Mouse (Mus musculus): ENCODE measurements around the gene Pdzph1. TPM values are rescaled to one million over a fixed set of nuclear protein-coding genes. Genes with fewer than 3 reads are reported as not detected.

The Pdzph1 gene
- polyA plus RNA-seq, 1 experiment from 2014 or later = 37.7 TPM

- no peaks in the 10 kb centered on the region for H3K9me3 ChIP-seq (ENCODE audit: control insufficient read depth, low read length)
- H3K27ac ChIP-seq (ENCODE audit: low read depth, low read length) = no peak overlapping the region
- no peak overlapping the region for H3K4me3 ChIP-seq (ENCODE audit: low read depth, low read length)
- H3K27me3 ChIP-seq (ENCODE audit: control insufficient read depth, insufficient read depth, low read length) = no peaks in the 10 kb centered on the region
- no peak for DNase-seq (ENCODE audit: low spot score, missing footprints)
- 79% methylated on average over 13 of the region's 13 CpGs for WGBS
- H3K4me2 ChIP-seq = no peak overlapping the region
- H3K4me1 ChIP-seq (ENCODE audit: control insufficient read depth, insufficient read depth, low read length) = 0 out of 2 replicates have a peak, but pooled peaks cover 2% of the 10 kb centered on the region
- H3K9ac ChIP-seq (ENCODE audit: low read length) = no peak overlapping the region
- H3K36me3 ChIP-seq (ENCODE audit: control insufficient read depth, insufficient read depth, low read length) = no peaks in the 10 kb centered on the region
- ATAC-seq (ENCODE audit: low FRiP score) = no peak
These were observed 20.6 kb upstream of the Pdzph1 start for GRCm38 (mm10) chr17:59011546-59012307.

- ATAC-seq (ENCODE audit: low FRiP score) = peak; percentile 54; the same call in 1 of the 2 replicates
- Histone ChIP-seq H3K27me3 (ENCODE audit: control insufficient read depth, insufficient read depth, low read length) (no peaks in the 10 kb centered on the region), H3K4me1 (ENCODE audit: control insufficient read depth, insufficient read depth, low read length) (no peaks in the 10 kb centered on the region), H3K9ac (ENCODE audit: low read length) (no peak overlapping the region), H3K9me3 (ENCODE audit: control insufficient read depth, low read length) (no peaks in the 10 kb centered on the region), H3K4me2 (no peak overlapping the region), H3K27ac (ENCODE audit: low read depth, low read length) (no peak overlapping the region), H3K36me3 (ENCODE audit: control insufficient read depth, insufficient read depth, low read length) (no peaks in the 10 kb centered on the region), H3K4me3 (ENCODE audit: low read depth, low read length) (no peak overlapping the region)
- peak; percentile 75 for DNase-seq (ENCODE audit: low spot score, missing footprints)
- WGBS = 61% methylated on average over 5 of the region's 5 CpGs
These were observed 17.9 kb downstream of the Pdzph1 start for GRCm38 (mm10) chr17:58973237-58973636.

GRCm38 (mm10) chr17:58959905-58960304 is 31.3 kb downstream of the Pdzph1 start:
- Histone ChIP-seq H3K9me3 (ENCODE audit: control insufficient read depth, low read length) (no peaks in the 10 kb centered on the region), H3K4me2 (no peak overlapping the region), H3K27me3 (ENCODE audit: control insufficient read depth, insufficient read depth, low read length) (no peaks in the 10 kb centered on the region), H3K36me3 (ENCODE audit: control insufficient read depth, insufficient read depth, low read length) (no peaks in the 10 kb centered on the region), H3K27ac (ENCODE audit: low read depth, low read length) (no peak overlapping the region), H3K4me3 (ENCODE audit: low read depth, low read length) (no peak overlapping the region), H3K4me1 (ENCODE audit: control insufficient read depth, insufficient read depth, low read length) (no peaks in the 10 kb centered on the region), H3K9ac (ENCODE audit: low read length) (no peak overlapping the region)
- 27% methylated on average over 3 of the region's 3 CpGs for WGBS
- DNase-seq (ENCODE audit: low spot score, missing footprints) (no peak), ATAC-seq (ENCODE audit: low FRiP score) (no peak)

GRCm38 (mm10) chr17:58957055-58957454 is 34.1 kb downstream of the Pdzph1 start:
- Histone ChIP-seq H3K27me3 (ENCODE audit: control insufficient read depth, insufficient read depth, low read length) (no peaks in the 10 kb centered on the region), H3K9me3 (ENCODE audit: control insufficient read depth, low read length) (no peaks in the 10 kb centered on the region), H3K4me3 (ENCODE audit: low read depth, low read length) (no peak overlapping the region), H3K4me2 (no peak overlapping the region), H3K4me1 (ENCODE audit: control insufficient read depth, insufficient read depth, low read length) (no peaks in the 10 kb centered on the region), H3K27ac (ENCODE audit: low read depth, low read length) (no peak overlapping the region), H3K36me3 (ENCODE audit: control insufficient read depth, insufficient read depth, low read length) (no peaks in the 10 kb centered on the region), H3K9ac (ENCODE audit: low read length) (no peak overlapping the region)
- WGBS = 90% methylated on average over 1 of the region's 1 CpGs
- no peak for DNase-seq (ENCODE audit: low spot score, missing footprints)
- ATAC-seq (ENCODE audit: low FRiP score) = no peak

- Histone ChIP-seq H3K27me3 (ENCODE audit: control insufficient read depth, insufficient read depth, low read length) (no peaks in the 10 kb centered on the region), H3K4me2 (no peak overlapping the region), H3K4me1 (ENCODE audit: control insufficient read depth, insufficient read depth, low read length) (no peaks in the 10 kb centered on the region), H3K9me3 (ENCODE audit: control insufficient read depth, low read length) (no peaks in the 10 kb centered on the region), H3K36me3 (ENCODE audit: control insufficient read depth, insufficient read depth, low read length) (no peaks in the 10 kb centered on the region), H3K27ac (ENCODE audit: low read depth, low read length) (no peak overlapping the region), H3K4me3 (ENCODE audit: low read depth, low read length) (no peak overlapping the region), H3K9ac (ENCODE audit: low read length) (no peak overlapping the region)
- DNase-seq (ENCODE audit: low spot score, missing footprints) (peak; percentile 37), ATAC-seq (ENCODE audit: low FRiP score) (no peak)
- 74% methylated on average over 10 of the region's 10 CpGs for whole genome bisulfite sequencing
These were observed 48.0 kb downstream of the Pdzph1 start for GRCm38 (mm10) chr17:58943015-58943822.

GRCm38 (mm10) chr17:58938598-58938997 is 52.6 kb downstream of the Pdzph1 start:
- H3K9ac ChIP-seq (ENCODE audit: low read length) = no peak overlapping the region
- no peaks in the 10 kb centered on the region for H3K9me3 ChIP-seq (ENCODE audit: control insufficient read depth, low read length)
- no peak overlapping the region for H3K4me3 ChIP-seq (ENCODE audit: low read depth, low read length)
- H3K36me3 ChIP-seq (ENCODE audit: control insufficient read depth, insufficient read depth, low read length) = no peaks in the 10 kb centered on the region
- no peaks in the 10 kb centered on the region for H3K27me3 ChIP-seq (ENCODE audit: control insufficient read depth, insufficient read depth, low read length)
- ATAC-seq (ENCODE audit: low FRiP score) (no peak), DNase-seq (ENCODE audit: low spot score, missing footprints) (no peak)
- H3K27ac ChIP-seq (ENCODE audit: low read depth, low read length) = no peak overlapping the region
- H3K4me2 ChIP-seq = no peak overlapping the region
- 97% methylated on average over 1 of the region's 1 CpGs for WGBS
- peaks cover 1% of the 10 kb centered on the region for H3K4me1 ChIP-seq (ENCODE audit: control insufficient read depth, insufficient read depth, low read length)

GRCm38 (mm10) chr17:58937533-58937932 is 53.6 kb downstream of the Pdzph1 start:
- no peak overlapping the region for H3K9ac ChIP-seq (ENCODE audit: low read length)
- H3K4me3 ChIP-seq (ENCODE audit: low read depth, low read length) = no peak overlapping the region
- DNase-seq (ENCODE audit: low spot score, missing footprints) (no peak), ATAC-seq (ENCODE audit: low FRiP score) (no peak)
- H3K4me1 ChIP-seq (ENCODE audit: control insufficient read depth, insufficient read depth, low read length) = peaks cover 4% of the 10 kb centered on the region
- H3K36me3 ChIP-seq (ENCODE audit: control insufficient read depth, insufficient read depth, low read length) = no peaks in the 10 kb centered on the region
- WGBS = 62% methylated on average over 4 of the region's 4 CpGs
- no peak overlapping the region for H3K4me2 ChIP-seq
- H3K27ac ChIP-seq (ENCODE audit: low read depth, low read length) = no peak overlapping the region
- H3K27me3 ChIP-seq (ENCODE audit: control insufficient read depth, insufficient read depth, low read length) = no peaks in the 10 kb centered on the region
- no peaks in the 10 kb centered on the region for H3K9me3 ChIP-seq (ENCODE audit: control insufficient read depth, low read length)

GRCm38 (mm10) chr17:58932983-58933280 is 58.2 kb downstream of the Pdzph1 start:
- no peak overlapping the region for H3K4me3 ChIP-seq (ENCODE audit: low read depth, low read length)
- no peaks in the 10 kb centered on the region for H3K36me3 ChIP-seq (ENCODE audit: control insufficient read depth, insufficient read depth, low read length)
- no peak for ATAC-seq (ENCODE audit: low FRiP score)
- H3K9ac ChIP-seq (ENCODE audit: low read length) = no peak overlapping the region
- no peak overlapping the region for H3K4me2 ChIP-seq
- H3K27me3 ChIP-seq (ENCODE audit: control insufficient read depth, insufficient read depth, low read length) = no peaks in the 10 kb centered on the region
- peaks cover 11% of the 10 kb centered on the region for H3K4me1 ChIP-seq (ENCODE audit: control insufficient read depth, insufficient read depth, low read length)
- 4% methylated on average over 1 of the region's 1 CpGs for WGBS
- peak overlapping the region; percentile 67; the same call in 1 of the 2 replicates for H3K27ac ChIP-seq (ENCODE audit: low read depth, low read length)
- DNase-seq (ENCODE audit: low spot score, missing footprints) = peak; percentile 94
- H3K9me3 ChIP-seq (ENCODE audit: control insufficient read depth, low read length) = no peaks in the 10 kb centered on the region

- Histone ChIP-seq H3K4me1 (ENCODE audit: control insufficient read depth, insufficient read depth, low read length) (peaks cover 11% of the 10 kb centered on the region), H3K4me3 (ENCODE audit: low read depth, low read length) (no peak overlapping the region), H3K36me3 (ENCODE audit: control insufficient read depth, insufficient read depth, low read length) (no peaks in the 10 kb centered on the region), H3K27ac (ENCODE audit: low read depth, low read length) (peak overlapping the region; percentile 88), H3K4me2 (peak overlapping the region; percentile 30; the same call in 1 of the 2 replicates), H3K9ac (ENCODE audit: low read length) (no peak overlapping the region), H3K27me3 (ENCODE audit: control insufficient read depth, insufficient read depth, low read length) (no peaks in the 10 kb centered on the region), H3K9me3 (ENCODE audit: control insufficient read depth, low read length) (no peaks in the 10 kb centered on the region)
- ATAC-seq (ENCODE audit: low FRiP score) (peak; percentile 92), DNase-seq (ENCODE audit: low spot score, missing footprints) (peak; percentile 90)
- 0% methylated on average over 2 of the region's 2 CpGs for WGBS
These were observed 58.7 kb downstream of the Pdzph1 start for GRCm38 (mm10) chr17:58932279-58932982.

Measured in midbrain, embryonic 11.5 days (tissue).